Mouse (Mus musculus): ENCODE results near the gene Eci1.

DNA sequence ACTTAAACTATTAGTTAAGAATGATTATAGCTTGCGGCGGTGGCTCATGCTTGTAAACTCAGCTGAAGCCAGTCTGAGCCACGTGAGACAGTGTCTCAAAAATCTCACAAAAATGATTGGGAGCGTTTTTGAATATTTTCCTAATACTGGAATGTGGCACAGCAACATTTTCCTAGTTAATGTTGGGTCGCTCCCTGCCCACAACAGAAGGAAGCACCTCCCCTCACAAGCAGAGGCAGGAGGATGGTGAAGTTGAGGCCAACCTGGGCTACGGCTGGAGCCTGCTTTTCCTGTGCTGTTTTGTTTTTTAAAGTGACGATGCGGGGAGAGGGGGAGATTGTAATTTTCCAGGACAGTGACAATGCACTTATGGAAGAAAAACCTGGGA is 723 bp downstream of the Eci1 start:
- TF ChIP-seq CTCF (IDR thresholded peaks at IDR 0.05; ENCODE audit: control insufficient read depth, insufficient read depth, insufficient read length): no peak
- no peak for TF ChIP-seq CEBPB (IDR thresholded peaks at IDR 0.05; ENCODE audit: low read depth)
- no peak for TF ChIP-seq FOSL1 (IDR thresholded peaks at IDR 0.05; ENCODE audit: insufficient read depth, low read length, poor library complexity, severe bottlenecking)
- TF ChIP-seq MAX (IDR thresholded peaks at IDR 0.05): no peak
